Mouse (Mus musculus): ENCODE results near the gene Fancf. TPM values are rescaled to one million over a fixed set of nuclear protein-coding genes. Genes with fewer than 3 reads are reported as not detected.

Fancf gene
- polyA plus RNA-seq, 1 experiment from 2014 or later = 4.6 TPM

DNA sequence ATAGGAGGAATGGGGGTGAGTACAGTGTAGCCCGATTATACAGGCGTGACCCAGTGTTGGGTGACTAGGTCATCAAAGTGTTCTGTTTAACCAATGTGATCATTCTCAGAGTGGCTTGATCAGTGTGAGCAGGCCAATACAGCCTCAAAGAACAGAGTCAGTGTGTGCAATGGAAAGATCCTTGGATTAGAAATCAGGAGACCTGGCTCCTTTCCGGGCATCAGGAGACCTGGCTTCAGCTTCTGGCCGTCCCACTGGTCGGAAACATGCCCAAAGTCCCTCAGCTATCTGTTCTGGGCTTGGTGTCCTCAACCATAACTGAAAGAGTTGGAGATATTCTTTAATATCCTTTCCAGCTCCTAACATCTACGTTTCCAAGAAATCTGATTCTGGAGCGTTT lies 27.5 kb upstream of the Fancf start:
- no peaks in the 10 kb centered on the region for H3K27me3 ChIP-seq (ENCODE audit: control insufficient read depth, insufficient read depth, low read length)
- WGBS = 73% methylated on average over 7 of the region's 7 CpGs
- 0 out of 2 replicates have a peak, but pooled peaks have one; percentile 57 for ATAC-seq (ENCODE audit: low FRiP score, low TSS enrichment)
- H3K4me3 ChIP-seq (ENCODE audit: low read depth, low read length) = no peak overlapping the region
- H3K9me3 ChIP-seq (ENCODE audit: control insufficient read depth, low read length) = no peaks in the 10 kb centered on the region
- TF ChIP-seq EP300 (optimal IDR thresholded peaks at IDR 0.05) (no peak), CTCF (IDR thresholded peaks at IDR 0.05; ENCODE audit: low read depth) (no peak)
- DNase-seq (ENCODE audit: low spot score) = no peak
- H3K4me2 ChIP-seq (replicated peaks; ENCODE audit: low read depth) = no peak overlapping the region
- no peaks in the 10 kb centered on the region for H3K36me3 ChIP-seq (ENCODE audit: control insufficient read depth, insufficient read depth, low read length)
- no peak overlapping the region for H3K9ac ChIP-seq (ENCODE audit: low read length)
- H3K27ac ChIP-seq (replicated peaks) = no peak overlapping the region
- no peaks in the 10 kb centered on the region for H3K4me1 ChIP-seq (replicated peaks; ENCODE audit: control insufficient read depth, insufficient read depth)

DNA sequence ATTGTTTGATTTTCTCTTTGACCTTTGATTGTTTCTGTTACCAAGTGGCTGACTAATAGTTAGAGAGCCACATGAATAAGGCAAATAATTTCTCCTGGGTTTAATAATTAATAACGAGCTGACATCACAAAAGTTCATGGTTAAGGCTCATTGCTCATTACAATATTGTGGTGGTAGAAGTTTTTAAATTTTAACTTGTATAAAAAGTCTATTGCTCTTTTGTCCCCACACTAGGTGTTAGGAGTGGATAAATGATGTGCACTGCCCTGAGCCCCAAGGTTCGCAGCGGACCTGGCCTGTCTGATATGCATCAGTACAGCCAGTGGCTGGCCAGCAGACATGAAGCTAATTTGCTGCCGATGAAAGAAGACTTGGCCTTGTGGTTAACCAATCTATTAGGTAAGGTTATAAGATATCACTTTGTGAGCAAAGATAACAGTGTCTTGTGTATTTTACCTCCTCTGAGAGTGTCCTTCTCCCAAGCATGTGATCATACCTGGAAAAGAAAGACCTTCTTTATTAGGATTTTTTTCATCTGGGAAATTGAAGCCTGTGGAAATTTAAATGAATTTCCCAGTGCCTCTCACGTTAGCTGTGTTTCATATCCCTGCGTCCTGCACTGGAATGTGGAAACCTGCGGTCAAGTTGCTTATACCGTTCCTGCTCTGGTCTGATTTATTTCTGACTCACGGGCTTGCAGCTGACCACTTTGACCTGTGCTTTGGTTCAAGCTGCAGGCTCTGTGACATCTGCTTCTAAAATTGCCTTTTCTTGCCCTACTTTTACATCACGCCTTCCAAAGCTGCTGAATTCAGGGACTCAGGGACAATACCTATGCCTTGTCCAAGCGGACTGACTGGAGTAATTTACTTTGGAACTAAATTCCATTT lies 25.9 kb upstream of the Fancf start:
- WGBS = 66% methylated on average over 11 of the region's 11 CpGs
- TF ChIP-seq CTCF (IDR thresholded peaks at IDR 0.05; ENCODE audit: low read depth) (no peak), EP300 (optimal IDR thresholded peaks at IDR 0.05) (no peak)
- H3K27me3 ChIP-seq (ENCODE audit: control insufficient read depth, insufficient read depth, low read length) = no peaks in the 10 kb centered on the region
- no peaks in the 10 kb centered on the region for H3K9me3 ChIP-seq (ENCODE audit: control insufficient read depth, low read length)
- ATAC-seq (ENCODE audit: low FRiP score, low TSS enrichment) = peak; percentile 66
- no peak overlapping the region for H3K9ac ChIP-seq (ENCODE audit: low read length)
- no peak overlapping the region for H3K27ac ChIP-seq (replicated peaks)
- H3K4me1 ChIP-seq (replicated peaks; ENCODE audit: control insufficient read depth, insufficient read depth) = no peaks in the 10 kb centered on the region
- DNase-seq (ENCODE audit: low spot score) = no peak
- no peaks in the 10 kb centered on the region for H3K36me3 ChIP-seq (ENCODE audit: control insufficient read depth, insufficient read depth, low read length)
- no peak overlapping the region for H3K4me3 ChIP-seq (ENCODE audit: low read depth, low read length)
- no peak overlapping the region for H3K4me2 ChIP-seq (replicated peaks; ENCODE audit: low read depth)

DNA sequence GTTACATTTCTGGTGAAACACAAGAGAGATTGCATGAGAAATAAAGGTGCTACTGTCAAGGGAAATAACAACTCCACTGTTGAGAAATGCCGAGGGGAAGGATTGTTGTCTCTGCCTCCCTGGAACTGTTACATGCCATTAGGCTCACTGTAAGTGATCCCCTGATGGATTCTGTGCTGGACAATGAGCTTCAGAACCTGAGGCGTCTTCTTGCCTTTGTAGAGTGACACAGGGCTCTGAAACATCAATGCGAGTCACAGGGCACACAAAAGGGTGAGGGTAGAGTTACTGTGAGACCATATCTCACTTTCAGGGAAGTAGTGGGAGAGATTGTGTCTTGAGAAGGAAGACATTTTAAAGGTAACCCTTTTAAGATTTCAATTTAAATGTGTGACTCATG lies 23.3 kb upstream of the Fancf start:
- Histone ChIP-seq H3K27ac (replicated peaks) (no peak overlapping the region), H3K4me1 (replicated peaks; ENCODE audit: control insufficient read depth, insufficient read depth) (no peaks in the 10 kb centered on the region), H3K4me2 (replicated peaks; ENCODE audit: low read depth) (no peak overlapping the region), H3K9ac (ENCODE audit: low read length) (no peak overlapping the region), H3K36me3 (ENCODE audit: control insufficient read depth, insufficient read depth, low read length) (no peaks in the 10 kb centered on the region), H3K27me3 (ENCODE audit: control insufficient read depth, insufficient read depth, low read length) (no peaks in the 10 kb centered on the region), H3K4me3 (ENCODE audit: low read depth, low read length) (no peak overlapping the region), H3K9me3 (ENCODE audit: control insufficient read depth, low read length) (no peaks in the 10 kb centered on the region)
- ATAC-seq (ENCODE audit: low FRiP score, low TSS enrichment) (no peak), DNase-seq (ENCODE audit: low spot score) (no peak)
- 71% methylated on average over 3 of the region's 3 CpGs for WGBS
- TF ChIP-seq CTCF (IDR thresholded peaks at IDR 0.05; ENCODE audit: low read depth) (no peak), EP300 (optimal IDR thresholded peaks at IDR 0.05) (no peak)

DNA sequence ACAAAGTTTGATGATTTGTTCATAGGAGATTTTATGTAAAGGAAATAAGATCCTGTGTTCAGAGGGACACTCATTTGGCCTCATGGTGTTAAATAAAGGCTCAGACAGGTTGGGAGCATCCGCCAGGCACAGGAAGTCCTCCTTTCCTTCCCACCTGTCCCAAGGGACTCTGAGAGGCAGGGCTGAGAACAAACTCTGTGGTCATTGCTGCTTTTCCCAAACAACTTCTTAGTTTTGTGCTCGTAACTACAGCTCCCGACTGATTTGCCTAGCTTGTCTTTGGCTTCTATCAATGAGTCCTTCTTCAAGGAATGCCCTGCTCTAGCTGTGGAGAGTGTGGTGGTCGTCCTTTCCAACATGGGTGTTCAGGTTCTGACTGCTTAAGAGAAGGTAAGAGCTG lies 18.1 kb upstream of the Fancf start:
- no peak overlapping the region for H3K9ac ChIP-seq (ENCODE audit: low read length)
- no peak overlapping the region for H3K27ac ChIP-seq (replicated peaks)
- no peaks in the 10 kb centered on the region for H3K4me1 ChIP-seq (replicated peaks; ENCODE audit: control insufficient read depth, insufficient read depth)
- no peak overlapping the region for H3K4me2 ChIP-seq (replicated peaks; ENCODE audit: low read depth)
- DNase-seq (ENCODE audit: low spot score) (no peak), ATAC-seq (ENCODE audit: low FRiP score, low TSS enrichment) (no peak)
- no peaks in the 10 kb centered on the region for H3K27me3 ChIP-seq (ENCODE audit: control insufficient read depth, insufficient read depth, low read length)
- H3K9me3 ChIP-seq (ENCODE audit: control insufficient read depth, low read length) = no peaks in the 10 kb centered on the region
- no peak overlapping the region for H3K4me3 ChIP-seq (ENCODE audit: low read depth, low read length)
- H3K36me3 ChIP-seq (ENCODE audit: control insufficient read depth, insufficient read depth, low read length) = no peaks in the 10 kb centered on the region
- 76% methylated on average over 4 of the region's 4 CpGs for WGBS
- TF ChIP-seq EP300 (optimal IDR thresholded peaks at IDR 0.05) (no peak), CTCF (IDR thresholded peaks at IDR 0.05; ENCODE audit: low read depth) (no peak)

DNA sequence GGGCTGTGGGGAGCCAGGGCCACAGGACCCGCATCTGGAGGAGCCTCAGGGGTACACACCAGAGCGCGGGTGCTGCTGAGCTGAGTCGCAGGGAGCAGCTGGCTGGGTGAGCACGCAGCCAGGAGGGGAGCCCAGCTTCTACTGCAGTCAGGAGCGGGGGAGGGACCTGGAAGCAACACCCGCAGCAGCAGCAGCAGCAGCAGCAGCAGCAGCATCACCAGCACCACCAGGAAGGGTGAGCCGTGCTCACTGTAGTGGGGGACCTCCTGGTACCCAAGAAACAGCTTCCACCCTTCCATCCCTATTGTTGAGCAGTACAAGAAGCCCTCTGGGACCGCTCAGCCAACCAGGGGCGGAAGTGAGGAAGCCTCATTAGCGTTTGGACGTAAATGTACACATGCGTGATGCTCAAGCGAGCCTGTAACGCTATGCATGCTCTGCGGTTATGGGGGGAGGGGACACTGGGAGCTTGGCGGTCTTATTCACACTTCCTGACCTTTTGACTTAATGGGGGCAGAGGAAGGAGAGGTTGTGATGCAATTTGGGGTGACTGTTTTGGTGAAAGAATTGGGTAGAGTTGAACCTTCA lies 17.2 kb upstream of the Fancf start:
- Histone ChIP-seq H3K27ac (replicated peaks) (peak overlapping the region; percentile 80), H3K4me3 (ENCODE audit: low read depth, low read length) (peak overlapping the region; percentile 45), H3K4me1 (replicated peaks; ENCODE audit: control insufficient read depth, insufficient read depth) (no peaks in the 10 kb centered on the region), H3K36me3 (ENCODE audit: control insufficient read depth, insufficient read depth, low read length) (no peaks in the 10 kb centered on the region), H3K4me2 (replicated peaks; ENCODE audit: low read depth) (peak overlapping the region; percentile 82), H3K9me3 (ENCODE audit: control insufficient read depth, low read length) (no peaks in the 10 kb centered on the region), H3K27me3 (ENCODE audit: control insufficient read depth, insufficient read depth, low read length) (no peaks in the 10 kb centered on the region), H3K9ac (ENCODE audit: low read length) (peak overlapping the region; percentile 64)
- 1% methylated on average over 17 of the region's 17 CpGs for WGBS
- DNase-seq (ENCODE audit: low spot score) (peak; percentile 54), ATAC-seq (ENCODE audit: low FRiP score, low TSS enrichment) (peak; percentile 72)
- TF ChIP-seq EP300 (optimal IDR thresholded peaks at IDR 0.05) (no peak), CTCF (IDR thresholded peaks at IDR 0.05; ENCODE audit: low read depth) (no peak)

DNA sequence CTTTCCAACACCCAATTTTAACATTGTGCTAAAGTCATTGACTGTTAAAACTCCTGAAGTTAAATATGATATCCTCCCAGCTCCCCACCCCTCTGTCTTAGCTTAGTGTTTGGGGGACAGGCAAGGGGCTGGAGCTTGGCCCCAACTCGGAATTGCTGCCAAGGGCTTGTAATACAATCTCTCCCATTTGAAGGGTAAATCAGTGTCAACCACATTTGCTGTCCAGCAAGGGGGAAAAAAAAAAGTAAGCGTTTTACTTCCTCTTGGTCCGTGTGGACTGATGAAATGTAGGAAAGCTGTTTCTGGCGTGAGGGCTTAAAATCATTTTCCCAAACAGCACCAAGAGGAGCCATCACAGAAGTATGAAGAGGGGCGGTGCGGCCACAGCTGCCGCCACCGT lies 16.7 kb upstream of the Fancf start:
- TF ChIP-seq CTCF (IDR thresholded peaks at IDR 0.05; ENCODE audit: low read depth) (no peak), EP300 (optimal IDR thresholded peaks at IDR 0.05) (no peak)
- Histone ChIP-seq H3K4me2 (replicated peaks; ENCODE audit: low read depth) (peak overlapping the region; percentile 82), H3K36me3 (ENCODE audit: control insufficient read depth, insufficient read depth, low read length) (no peaks in the 10 kb centered on the region), H3K4me1 (replicated peaks; ENCODE audit: control insufficient read depth, insufficient read depth) (no peaks in the 10 kb centered on the region), H3K9ac (ENCODE audit: low read length) (peak overlapping the region; percentile 64), H3K27ac (replicated peaks) (peak overlapping the region; percentile 80), H3K4me3 (ENCODE audit: low read depth, low read length) (peak overlapping the region; percentile 45), H3K27me3 (ENCODE audit: control insufficient read depth, insufficient read depth, low read length) (no peaks in the 10 kb centered on the region), H3K9me3 (ENCODE audit: control insufficient read depth, low read length) (no peaks in the 10 kb centered on the region)
- WGBS = 5% methylated on average over 8 of the region's 8 CpGs
- no peak for DNase-seq (ENCODE audit: low spot score)
- no peak for ATAC-seq (ENCODE audit: low FRiP score, low TSS enrichment)
